Mouse (Mus musculus) A20 (cell line): ENCODE data around the gene Vmn1r188.
"Not testable (repeated sequence)": the region's sequence is repeated elsewhere in the genome, so short reads cannot be mapped to it uniquely, and the experiment has no call there.

Experiments used
- DNase-seq: peaks from one replicate; pipeline ENCODE4 v3.0.0-alpha.2; 2011; ENCODE audit warnings: low read depth, low spot score

The Vmn1r188 gene

DNA sequence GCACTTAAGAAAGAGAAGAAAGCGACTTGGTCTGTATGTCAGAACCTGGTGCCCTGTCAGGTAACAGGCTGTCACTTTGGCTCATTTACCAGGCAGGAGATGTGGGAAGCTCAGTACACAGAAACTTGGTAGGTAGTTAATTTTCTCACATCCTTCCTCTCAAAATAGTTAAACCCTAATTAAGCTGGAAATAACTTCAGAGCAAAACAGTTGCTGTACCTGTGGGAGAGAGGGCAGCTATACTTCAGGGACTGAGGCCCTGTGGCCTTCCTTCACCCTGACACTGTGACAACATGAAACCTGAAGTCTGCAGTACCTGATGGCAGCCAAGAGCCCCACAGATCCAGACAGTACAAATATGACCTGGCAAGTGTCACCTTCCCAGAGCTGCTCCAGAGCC, at the start of gene Vmn1r188:
TSS of gene Vmn1r188 (plus strand) at position 301 of the 400 bp plus-strand sequence.
- not testable (repeated sequence) for DNase-seq

DNA sequence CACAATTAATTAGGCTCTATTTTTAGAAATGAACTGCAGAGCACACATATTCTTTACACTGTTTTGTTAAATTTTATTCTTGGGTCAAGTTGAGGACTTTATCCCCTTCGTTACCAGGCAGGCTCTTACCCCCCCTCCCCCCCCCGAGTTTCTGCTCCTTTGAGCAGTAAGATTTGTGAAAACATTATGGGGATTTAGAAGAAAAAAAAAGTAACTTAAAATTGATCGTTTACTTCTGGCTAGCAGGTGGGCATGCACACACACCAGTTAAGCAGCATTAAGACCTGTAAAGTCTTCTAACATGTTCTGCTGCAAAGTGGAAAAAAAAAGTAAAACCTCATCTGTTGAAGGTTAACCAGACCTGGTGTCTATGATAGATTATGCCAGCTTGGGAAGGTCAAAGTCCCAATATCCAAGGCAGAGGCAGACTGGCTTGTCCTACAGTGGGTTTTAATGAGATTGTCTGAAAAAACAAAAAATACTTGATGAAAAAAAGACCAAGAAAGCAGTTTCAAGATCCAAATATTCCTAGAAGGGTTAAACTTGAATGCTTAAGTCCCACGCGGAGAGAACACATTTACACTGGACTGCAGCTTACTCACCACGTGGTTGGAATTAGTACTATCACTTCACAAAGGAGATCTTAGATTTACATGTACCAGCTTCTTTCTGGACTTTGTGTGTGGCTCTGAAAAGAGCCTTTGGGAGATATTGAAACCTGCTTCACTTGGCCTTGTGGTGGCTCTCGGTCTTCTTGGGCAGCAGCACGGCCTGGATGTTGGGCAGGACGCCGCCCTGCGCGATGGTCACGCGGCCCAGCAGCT, 49.6 kb upstream of the Vmn1r188 start:
- peak; percentile 81 for DNase-seq

DNA sequence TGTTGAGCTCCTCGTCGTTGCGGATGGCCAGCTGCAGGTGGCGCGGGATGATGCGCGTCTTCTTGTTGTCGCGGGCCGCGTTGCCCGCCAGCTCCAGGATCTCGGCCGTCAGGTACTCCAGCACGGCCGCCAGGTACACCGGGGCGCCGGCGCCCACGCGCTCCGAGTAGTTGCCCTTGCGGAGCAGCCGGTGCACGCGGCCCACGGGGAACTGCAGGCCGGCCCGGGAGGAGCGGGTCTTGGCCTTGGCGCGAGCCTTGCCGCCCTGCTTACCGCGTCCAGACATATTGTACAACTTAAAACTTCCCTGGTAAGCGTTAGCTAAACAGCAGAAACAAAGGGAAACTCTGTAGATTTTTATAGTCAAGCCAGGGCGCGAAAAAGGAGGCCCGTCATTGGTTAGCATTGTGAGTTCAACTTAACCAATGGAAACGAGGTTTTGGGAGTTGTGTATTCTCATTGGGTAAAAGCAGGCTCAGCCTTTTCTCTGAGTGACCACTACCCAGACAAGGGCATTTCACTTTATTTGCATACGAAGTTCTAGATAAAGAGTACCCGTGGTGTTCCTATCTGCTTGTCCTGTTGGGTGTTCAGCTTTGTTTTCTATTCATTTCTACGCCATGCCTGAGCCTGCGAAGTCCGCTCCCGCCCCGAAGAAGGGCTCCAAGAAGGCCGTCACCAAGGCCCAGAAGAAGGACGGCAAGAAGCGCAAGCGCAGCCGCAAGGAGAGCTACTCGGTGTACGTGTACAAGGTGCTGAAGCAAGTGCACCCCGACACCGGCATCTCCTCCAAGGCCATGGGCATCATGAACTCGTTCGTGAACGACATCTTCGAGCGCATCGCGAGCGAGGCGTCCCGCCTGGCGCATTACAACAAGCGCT, 48.7 kb upstream of the Vmn1r188 start, which contains the start of the genes Hist1h2ah and Hist1h2bk:
TSS of gene Hist1h2ah (minus strand) at position 302 of the 882 bp plus-strand sequence.
TSS of gene Hist1h2bk (plus strand) at position 604 of the 882 bp plus-strand sequence.
- DNase-seq = peak; percentile 96

DNA sequence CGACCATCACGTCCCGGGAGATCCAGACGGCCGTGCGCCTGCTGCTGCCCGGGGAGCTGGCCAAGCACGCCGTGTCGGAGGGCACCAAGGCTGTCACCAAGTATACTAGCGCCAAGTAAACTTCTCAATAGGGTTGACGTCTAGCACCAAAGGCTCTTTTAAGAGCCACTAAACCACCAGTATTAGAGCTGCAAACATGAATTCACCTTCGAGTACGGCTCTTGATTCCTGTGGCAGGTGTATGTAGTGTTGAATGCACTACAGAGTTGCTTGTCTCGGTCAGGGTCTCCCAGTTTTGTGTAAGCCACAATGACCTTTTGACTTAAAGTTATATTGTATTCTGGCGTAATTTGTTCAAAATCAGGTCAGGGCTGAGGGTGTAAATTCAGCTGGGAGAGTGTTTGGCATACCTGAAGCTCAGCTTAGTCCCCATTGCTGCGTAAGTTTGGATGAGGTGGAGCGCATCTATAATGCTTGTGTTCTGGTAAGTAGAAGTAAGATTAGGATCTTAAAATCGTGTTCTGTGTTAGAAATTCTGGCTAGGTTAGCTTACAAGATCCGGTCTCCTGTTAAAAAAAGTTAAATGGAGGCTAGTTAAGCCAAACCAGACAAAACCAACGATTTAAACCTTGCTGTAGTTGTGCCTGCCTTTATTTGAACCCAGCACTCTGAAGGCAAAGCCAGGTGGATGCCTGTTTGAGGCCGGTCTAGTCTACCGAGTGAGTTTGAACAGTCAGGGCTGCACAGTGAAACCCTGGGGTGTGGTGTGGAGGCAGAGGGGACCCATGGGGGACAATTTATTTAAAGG, 47.9 kb upstream of the Vmn1r188 start:
- DNase-seq = peak; percentile 78

DNA sequence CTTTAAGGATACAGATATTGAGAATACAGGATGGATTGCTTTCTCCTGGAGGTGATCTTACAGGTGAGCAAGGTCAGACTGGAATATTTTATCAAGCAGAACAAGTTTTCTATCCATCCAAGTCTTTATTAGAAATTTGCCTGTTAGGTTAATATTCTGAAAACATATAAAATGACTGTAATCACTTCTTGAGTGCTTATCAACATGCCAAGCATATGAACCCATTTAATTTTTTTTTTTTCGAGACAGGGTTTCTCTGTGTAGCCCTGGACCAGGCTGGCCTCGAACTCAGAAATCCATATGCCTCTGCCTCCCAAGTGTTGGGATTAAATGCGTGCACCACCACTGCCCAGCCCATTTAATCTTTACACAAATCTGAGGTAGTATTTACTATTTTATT, 47.3 kb upstream of the Vmn1r188 start:
- no peak for DNase-seq

DNA sequence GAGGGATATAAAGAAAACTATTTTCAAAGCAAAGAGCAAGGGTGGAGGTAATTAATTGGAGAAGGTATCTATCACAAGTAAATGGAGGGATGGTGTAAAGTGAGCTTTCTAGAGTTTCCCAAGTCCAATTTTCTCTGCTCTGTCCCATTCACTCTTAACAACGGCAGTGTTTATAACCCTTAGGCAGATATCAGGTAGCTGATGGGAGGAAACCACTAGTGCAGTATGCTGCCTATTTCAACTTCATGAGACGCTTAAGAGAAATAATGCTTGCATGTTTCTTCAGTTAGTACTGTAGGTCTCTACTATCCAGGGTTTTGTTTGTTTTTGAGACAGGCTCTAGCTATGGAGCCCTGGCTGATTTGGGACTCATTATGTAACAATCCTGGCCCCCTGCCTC, 46.8 kb upstream of the Vmn1r188 start:
- DNase-seq = peak; percentile 10

DNA sequence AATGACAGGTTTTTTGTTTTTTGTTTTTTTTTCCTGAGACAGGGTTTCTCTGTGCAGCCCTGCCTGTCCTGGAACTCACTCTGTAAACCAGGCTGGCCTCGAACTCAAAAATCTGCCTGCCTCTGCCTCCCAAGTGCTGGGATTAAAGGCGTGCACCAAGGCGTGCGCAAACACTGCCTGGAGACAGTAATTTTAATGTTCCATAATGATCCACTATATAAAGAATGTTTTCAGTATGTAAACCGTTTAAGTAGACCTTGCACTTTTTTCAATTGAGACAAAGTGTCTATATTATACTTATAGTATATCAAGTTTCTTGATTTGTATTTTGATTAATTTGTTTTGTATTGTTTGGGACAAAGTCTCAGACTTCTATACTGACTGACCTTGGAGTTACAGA, 44.9 kb upstream of the Vmn1r188 start:
- no peak for DNase-seq

DNA sequence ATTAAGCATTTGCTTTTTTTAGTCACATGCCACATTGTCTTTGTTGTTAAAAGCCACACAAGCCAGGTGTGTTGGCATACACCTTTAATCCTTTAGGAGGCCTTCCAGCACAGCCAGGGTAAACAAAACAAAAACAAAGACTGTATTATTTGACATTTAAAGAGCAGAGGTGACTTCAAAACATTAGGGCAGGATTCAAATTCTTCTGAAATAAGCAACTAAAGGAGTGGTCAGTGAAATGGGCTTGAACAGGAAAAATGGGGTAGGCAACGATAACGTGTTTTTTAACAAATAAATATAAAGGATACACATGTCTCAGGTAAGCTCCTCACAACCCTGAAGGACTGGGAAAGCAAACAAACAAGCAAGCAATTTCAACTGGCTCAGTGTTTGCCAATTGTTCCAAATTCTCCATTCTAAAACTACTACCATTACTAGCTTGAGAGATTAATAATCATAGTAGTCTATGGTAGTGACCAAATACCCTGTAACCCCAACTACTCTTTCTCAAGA, 44.2 kb upstream of the Vmn1r188 start:
- DNase-seq = no peak

DNA sequence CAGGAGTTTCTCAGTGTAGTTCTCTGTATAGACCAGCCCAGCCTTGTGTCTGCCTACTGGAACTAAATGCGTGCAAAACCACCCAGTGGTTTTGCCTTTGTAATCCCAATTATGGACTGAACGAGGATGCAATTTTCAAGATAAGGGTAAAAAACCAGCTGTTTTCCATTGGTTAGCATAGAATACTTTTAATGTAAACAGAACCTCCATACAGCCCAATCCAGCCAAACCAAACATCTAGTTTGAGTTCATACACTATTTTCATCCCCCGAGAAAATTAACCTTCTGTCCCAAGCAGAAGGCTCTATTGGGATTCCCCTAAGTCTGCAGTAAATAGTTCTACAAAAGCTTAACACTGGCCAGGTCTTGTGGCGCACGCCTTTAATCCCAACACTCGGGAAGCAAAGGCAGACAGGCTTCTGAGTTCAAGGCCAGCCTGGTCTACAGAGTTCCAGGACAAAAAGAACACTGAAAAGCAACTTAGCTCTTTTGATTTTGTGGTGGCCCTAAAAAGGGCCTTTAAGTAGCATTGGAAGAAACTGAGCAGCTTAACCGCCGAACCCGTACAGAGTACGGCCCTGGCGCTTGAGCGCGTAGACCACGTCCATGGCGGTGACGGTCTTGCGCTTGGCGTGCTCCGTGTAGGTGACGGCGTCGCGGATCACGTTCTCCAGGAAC, 43.6 kb upstream of the Vmn1r188 start:
- DNase-seq = peak; percentile 78

DNA sequence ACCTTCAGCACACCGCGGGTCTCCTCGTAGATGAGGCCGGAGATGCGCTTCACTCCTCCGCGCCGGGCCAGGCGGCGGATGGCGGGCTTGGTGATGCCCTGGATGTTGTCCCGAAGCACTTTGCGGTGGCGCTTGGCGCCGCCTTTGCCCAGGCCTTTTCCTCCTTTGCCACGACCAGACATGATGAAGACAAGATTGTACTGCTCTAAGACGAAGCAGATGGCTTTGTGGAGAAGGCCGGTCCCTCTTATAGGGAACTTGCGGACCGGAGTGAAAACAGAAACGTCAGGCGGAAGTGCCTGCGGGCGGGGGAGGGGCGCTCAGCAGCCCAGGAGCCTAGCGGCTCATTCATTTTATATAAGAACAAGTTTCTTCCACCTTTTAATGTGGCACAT, 43.1 kb upstream of the Vmn1r188 start, which contains the start of gene Hist1h4i:
TSS of gene Hist1h4i (minus strand) at position 221 of the 395 bp plus-strand sequence.
- DNase-seq = peak; percentile 97

DNA sequence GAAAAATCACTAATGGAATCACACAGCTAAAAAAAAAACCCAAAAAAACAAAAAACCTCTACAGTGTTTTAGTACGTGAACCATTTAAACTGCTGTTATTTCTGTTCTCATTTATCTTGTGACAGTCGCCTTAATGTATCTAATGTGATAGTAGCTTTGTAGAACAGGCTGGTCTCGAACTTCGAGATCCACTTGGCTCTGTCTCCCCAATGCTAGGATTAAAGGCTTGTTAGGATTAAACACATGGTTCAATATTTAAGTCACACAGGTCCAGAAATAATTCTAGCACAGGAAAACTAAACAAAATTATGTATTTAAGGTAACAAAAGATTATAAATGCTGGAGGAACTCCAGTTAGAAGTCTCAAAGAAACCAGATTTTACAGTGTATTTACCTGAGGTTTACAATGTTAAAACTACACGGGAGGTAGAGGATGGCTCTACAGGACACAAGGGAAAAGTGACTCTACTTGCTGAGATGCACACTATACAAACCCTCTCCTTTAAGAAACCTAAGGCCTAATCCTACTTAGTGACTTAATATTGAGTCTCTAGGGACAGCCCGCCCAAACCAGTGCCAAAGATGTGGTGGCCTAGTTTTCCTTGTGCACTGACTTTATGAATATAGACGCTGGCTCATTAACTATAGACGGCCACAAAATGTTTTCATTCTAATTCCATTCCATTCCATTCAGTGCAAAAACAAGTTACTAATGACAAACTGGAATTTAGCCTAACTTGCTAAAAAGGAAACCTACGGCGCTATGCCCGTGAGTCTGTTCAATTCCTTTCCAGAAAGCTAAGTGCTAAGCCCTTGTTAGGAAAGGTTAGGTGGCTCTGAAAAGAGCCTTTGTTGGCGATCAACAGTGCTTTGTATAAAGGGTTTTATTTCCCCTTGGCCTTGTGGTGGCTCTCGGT, 42.3 kb upstream of the Vmn1r188 start:
- DNase-seq = peak; percentile 75

DNA sequence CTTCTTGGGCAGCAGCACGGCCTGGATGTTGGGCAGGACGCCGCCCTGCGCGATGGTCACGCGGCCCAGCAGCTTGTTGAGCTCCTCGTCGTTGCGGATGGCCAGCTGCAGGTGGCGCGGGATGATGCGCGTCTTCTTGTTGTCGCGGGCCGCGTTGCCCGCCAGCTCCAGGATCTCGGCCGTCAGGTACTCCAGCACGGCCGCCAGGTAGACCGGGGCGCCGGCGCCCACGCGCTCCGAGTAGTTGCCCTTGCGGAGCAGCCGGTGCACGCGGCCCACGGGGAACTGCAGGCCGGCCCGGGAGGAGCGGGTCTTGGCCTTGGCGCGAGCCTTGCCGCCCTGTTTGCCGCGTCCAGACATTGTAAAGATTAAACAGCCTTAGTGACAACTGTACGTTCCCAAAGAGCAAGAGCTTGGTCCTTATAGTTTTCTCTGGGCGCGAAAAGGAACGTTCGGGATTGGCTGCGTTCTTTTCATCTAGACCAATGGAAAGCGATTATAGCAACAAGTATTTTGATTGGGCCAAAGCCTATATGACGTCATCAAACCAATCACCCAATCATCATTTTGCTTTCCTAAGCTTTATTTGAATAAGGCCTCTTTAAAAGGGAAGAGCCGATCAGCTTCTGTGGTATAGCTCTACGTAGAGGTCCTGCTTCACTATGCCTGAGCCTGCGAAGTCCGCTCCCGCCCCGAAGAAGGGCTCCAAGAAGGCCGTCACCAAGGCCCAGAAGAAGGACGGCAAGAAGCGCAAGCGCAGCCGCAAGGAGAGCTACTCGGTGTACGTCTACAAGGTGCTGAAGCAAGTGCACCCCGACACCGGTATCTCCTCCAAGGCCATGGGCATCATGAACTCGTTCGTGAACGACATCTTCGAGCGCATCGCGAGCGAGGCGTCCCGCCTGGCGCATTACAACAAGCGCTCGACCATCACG, 41.4 kb upstream of the Vmn1r188 start, which contains the start of the genes Hist1h2ag and Hist1h2bj:
TSS of gene Hist1h2ag (minus strand) at position 377 of the 935 bp plus-strand sequence.
TSS of gene Hist1h2bj (plus strand) at position 647 of the 935 bp plus-strand sequence.
- peak; percentile 98 for DNase-seq

DNA sequence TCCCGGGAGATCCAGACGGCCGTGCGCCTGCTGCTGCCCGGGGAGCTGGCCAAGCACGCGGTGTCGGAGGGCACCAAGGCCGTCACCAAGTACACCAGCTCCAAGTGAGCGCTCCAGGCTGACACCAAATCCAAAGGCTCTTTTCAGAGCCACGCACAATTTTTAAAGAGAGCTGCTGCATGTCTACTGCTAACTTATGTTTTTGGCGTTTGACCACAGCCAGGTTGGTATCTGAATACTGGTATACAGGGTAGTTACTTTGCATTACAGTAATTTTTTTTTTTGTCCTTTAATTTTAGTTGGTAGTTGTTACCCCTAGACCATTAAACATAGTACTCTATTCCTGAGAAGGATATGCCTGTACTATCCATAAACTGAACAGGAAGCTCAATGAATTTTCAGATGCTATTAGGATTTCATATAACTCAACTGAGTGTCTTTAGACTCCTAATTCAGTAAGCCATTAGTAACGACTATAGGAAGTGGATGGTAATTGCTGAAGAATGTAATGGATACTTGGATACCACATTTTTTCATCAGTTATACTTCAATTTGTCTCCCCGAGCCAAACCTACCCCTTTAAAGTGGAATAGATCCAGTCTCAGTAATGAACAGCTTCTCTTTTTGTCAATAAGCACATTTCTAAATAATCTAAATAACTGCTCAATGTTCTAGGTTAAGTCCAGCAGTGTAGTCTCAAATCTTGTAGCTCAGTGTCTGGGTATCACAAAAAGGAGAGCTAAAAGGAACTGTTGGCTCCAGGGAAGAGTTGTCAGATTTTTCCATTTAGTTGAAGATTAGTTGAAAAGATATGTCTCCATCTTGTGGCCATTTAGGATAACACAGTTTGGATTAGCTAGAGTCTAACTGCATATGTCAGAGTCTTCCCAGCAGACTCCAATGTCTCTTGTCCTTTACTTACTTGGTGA, 40.5 kb upstream of the Vmn1r188 start:
- DNase-seq = peak; percentile 76

DNA sequence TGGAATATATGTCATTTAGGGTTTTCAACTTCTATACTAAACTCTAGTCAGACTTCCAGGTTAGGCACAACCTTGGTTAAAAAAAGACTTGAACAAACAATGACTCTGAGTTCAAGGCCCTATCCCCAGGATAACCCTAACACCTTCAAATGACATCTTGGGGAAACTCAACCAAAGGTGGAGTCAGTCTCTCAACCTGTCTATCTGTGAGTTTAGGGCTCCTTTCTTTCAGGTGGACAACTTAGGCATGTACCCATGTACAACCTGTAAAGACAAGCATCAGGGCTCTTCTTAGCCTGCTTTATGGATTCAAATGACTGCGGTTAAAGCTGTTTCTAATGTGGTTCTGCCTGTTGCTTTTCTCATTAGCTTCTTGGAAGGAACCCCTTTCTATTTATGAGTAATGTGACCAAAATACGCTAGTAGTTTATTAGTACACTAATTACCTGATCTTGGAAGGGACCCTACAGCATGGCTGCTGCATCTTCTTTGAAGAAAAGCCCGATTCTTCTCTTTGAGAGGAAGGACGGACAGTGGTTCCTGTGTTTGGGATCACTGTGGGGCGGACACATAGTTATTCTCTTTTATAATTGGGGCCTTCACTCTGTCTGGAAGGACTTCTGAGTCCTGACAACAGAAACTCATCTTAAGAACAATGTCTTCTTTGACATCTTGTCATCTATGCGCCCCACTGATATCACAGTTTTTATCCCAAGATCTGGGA, 39.6 kb upstream of the Vmn1r188 start:
- no peak for DNase-seq

DNA sequence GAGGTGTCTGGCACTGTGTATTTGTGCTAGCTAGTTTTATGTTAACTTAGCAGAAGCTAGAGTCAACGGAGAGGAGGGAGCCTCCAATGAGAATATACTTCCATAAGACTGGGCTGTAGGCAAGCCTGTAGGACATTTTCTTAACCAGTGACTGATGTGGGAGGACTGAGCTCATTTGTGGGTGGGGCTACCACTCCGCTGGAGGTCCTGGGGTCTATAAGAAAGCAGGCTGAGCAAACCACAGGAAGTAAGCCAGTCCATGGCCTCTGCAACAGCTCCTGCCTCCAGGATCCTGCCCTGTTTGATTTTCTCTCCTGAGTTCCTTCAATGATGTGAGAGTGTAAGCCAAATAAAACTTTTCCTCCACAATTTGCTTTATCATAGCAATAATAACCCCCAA, 38.9 kb upstream of the Vmn1r188 start:
- no peak for DNase-seq

DNA sequence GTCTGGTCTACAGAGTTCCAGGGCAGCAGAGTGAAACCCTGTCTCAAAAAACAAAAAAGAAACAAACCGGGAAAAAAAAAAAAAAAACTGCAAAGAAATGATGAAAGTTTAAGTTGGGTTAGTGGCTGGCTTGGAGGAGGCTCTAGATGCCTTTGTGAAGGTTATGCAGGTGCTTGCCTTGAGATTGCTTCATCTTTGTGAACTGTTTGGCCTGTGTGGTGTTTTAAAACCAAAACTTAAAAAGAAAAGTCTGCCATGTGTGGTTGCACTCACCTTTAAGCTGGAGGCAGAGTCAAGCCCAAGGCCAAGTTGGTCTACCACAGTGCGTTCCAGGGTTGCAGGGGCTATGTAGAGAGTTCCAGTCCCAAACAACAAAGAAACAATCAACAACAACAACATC, 35.2 kb upstream of the Vmn1r188 start:
- no peak for DNase-seq
